Mouse (Mus musculus) kidney, adult 18-20 months (tissue): ENCODE results near the gene Fam129b.

Experiments
- DNase-seq: peaks from one replicate; pipeline ENCODE4 v3.0.0; 2021

Gene Fam129b

DNA sequence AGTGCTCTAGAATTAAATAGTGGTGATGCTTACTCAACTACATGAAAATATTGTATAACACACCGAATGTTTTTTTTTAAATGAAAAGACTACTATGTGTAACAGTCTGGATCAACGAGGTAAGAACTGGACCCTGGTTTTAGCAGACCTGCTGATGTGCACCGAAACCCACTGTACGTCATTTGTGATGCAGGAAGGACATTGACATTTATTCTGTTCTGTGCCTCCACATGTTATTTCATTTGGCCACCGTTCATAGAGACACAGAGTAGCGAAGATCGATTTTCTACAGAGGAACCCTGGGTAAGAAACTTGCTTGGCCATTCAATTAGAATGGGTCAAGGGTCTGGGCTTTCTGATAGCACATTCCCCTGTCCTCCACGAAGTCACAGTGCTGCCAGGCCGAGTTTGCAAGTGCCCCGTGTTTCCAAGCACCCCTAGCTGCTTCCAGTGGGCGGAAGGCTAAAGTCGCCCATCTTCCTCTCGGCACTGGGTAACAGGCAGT is 90.3 kb downstream of the Fam129b start:
- no peak for DNase-seq

DNA sequence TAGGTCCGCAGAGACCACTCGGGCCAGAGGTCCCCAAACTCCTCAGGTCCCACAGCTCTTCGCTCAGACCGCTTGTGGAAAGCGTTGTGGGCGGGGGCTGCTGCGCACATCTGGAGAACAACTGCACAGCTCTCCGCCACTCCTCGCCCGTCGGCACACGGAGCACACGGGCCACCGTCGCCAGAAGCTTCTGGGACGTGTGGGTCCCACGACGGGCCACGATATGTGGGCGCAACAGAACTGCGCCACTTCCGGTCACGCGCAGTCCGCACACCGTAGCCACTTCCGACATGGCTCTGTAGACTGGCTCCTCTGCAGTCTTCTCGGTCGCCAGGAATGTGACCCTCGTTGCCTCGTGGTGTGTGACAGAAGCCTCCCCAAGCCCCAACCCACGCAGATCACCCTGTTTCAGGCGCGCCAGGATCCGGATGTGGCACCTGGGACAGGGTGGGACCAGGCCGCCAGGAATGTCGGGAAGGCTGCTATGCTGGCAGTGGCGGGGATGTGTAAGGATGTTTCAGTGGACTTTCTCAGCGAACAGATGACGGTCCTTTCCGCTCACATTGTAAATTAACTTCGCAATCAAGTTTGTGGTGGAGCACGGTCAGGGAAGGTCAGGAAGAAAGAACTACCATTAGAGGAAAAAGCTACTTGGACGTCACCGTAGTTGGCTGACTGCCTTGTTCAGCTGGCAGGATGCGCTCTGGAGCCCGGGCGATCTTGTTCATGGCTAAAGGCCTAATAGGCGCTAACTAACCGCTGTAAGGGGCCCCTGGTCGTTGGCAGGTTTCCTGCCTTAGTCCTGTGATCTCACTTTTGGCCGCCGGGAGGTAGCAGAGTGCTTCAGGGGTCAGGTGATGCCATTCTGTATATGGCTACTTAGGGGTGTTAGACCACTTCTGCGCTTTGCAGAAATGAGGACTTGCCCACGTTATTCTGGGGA is 91.0 kb downstream of the Fam129b start:
- DNase-seq: peak; percentile 93

DNA sequence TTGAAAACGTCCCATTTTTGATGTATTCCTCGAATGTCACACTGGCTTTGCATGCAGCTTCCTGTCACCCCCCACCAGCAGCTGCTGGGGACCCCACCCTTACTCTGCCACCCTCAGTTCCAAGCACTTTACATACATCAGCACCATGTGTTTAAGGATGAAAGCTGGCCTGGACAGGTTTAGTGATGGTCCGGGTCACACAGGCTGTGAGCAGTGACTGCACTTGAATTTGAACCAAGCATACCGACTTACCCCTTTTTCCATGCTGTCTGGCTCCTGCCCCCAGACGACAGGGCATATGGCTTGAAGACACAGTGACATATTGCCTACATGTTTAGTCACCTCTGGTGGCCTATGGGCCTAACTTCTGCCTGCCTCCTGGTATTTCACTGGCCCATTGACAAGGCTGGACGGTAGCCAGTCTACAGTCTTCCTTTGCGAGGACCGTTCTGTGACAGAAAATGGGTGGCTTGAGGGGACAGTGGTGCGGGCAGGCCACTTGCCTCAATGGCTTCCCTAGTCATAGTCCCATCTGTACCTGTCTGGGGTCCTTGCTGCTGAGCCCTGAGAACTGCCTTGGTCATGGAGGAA is 92.2 kb downstream of the Fam129b start:
- no peak for DNase-seq

- no peak for DNase-seq
Measured at GRCm38 (mm10) chr2:32969326-32969725, 93.4 kb downstream of the Fam129b start.

- no peak for DNase-seq
Measured at GRCm38 (mm10) chr2:32971235-32971634, 95.3 kb downstream of the Fam129b start.

GRCm38 (mm10) chr2:32974216-32974615 is 98.3 kb downstream of the Fam129b start:
- DNase-seq: no peak
